Mouse (Mus musculus) testis, postnatal 14 days (tissue): Measurements from ENCODE around the gene Lypd3.

ENCODE experiments used
- DNase-seq: peaks from one replicate; pipeline ENCODE4 v3.0.0; 2021; ENCODE audit warnings: low spot score

Gene Lypd3

DNA sequence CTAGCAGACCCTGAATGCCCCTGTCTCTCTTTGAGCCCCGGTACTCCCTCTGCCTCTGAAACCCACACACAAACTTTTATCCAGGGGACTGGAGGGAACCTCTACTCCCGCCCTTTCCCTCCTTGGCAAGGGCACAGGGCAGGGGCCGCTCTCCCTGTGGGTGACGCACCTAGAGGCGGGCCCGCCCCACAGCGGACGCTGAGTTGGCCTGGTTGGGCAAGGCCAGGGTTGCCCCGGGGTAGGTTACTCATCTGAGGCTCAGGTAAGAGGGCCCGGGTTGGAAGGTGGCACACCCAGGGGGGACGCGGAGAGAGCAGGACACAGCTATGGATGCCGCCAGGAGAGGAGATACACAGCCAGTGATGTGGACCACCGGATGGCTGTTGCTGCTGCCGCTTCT lies at the start of gene Lypd3:
TSS of gene Lypd3 (plus strand) at position 287 of the 400 bp plus-strand sequence.
- DNase-seq = no peak

DNA sequence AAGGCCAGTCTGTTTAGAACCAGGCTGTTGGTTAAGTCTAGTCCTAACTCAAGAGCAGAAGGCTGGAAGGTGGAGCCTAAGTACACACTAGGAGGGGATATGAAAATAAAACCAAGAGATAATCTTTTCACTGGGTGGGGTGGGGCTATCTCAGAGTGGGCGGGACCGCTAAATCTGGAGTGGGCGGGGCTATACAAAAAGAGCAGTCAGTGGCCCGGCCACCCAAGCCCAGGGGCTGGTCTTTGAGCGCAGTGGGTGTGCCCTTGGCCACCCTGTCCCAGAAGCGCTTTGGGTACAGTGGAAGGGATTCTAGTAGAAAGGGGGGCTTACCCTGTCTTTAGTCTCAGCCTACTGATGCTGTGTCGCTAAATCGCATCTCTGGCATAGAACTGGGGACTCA lies 49.5 kb upstream of the Lypd3 start:
- no peak for DNase-seq

DNA sequence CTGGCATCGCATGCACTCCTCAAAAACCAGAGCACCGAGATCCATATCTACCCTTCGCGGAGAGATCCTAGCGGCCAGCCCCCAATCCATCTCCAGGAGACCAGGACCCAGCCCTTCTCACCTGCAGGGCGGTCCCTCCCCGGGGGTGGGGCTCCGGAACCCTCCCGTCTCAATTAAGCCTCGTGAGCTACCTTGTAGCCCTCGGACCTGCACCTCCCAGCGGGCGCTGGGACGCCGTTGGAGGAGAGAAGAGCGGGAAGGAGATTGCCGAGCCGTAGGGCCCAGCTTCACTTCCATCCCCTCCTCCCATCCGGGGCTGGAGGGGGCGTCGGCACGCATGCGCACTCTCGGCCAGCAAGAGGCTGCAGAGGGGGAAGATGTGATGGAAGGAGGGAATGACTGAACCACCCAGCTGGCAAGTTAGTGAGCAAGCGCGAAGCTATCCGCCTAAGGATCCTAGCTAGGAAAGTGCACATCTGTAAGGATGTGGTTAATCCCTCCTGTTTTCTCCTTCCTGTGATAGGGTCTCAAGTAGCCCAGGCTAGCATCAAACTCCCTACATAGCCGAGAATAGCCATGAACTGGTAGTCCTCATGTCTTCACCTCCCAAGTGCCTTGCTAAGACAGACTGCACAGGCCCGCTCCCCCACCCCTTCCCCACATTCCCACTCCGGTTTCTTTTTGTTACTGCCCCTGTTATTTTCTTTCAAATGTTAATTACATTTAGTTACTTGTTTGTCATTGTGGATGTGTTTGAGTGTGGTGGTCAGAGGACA lies 48.8 kb upstream of the Lypd3 start, which contains the start of the genes Ethe1 and Zfp575:
TSS of gene Ethe1 (plus strand) at position 214 of the 776 bp plus-strand sequence.
TSS of gene Zfp575 (minus strand) at position 312 of the 776 bp plus-strand sequence.
- peak; percentile 62 for DNase-seq

- DNase-seq = no peak
Observed at GRCm38 (mm10) chr7:24588336-24588735, 48.0 kb upstream of the Lypd3 start.

- DNase-seq = no peak
Observed at GRCm38 (mm10) chr7:24591735-24592134, 44.6 kb upstream of the Lypd3 start.

DNA sequence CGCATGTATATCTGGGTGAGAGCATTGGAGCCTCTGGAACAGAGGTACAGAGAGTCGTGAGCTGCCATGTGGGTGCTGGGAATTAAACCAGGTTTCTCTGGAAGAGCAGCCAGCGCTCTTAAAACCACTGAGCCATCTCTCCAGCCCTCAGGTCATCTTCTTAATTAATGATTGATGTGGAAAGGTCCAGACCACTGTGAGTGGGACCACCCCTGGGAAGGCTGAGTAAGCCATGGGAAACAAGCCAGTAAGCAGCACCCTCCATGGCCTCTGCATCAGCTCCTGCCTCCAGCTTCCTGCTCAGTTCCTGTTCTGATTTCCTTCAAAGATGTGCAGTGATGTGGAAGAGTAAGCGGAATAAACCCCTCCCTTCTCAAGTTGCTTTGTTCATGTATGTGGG lies 44.2 kb upstream of the Lypd3 start:
- no peak for DNase-seq

GRCm38 (mm10) chr7:24592781-24593180 lies 43.6 kb upstream of the Lypd3 start:
- no peak for DNase-seq

DNA sequence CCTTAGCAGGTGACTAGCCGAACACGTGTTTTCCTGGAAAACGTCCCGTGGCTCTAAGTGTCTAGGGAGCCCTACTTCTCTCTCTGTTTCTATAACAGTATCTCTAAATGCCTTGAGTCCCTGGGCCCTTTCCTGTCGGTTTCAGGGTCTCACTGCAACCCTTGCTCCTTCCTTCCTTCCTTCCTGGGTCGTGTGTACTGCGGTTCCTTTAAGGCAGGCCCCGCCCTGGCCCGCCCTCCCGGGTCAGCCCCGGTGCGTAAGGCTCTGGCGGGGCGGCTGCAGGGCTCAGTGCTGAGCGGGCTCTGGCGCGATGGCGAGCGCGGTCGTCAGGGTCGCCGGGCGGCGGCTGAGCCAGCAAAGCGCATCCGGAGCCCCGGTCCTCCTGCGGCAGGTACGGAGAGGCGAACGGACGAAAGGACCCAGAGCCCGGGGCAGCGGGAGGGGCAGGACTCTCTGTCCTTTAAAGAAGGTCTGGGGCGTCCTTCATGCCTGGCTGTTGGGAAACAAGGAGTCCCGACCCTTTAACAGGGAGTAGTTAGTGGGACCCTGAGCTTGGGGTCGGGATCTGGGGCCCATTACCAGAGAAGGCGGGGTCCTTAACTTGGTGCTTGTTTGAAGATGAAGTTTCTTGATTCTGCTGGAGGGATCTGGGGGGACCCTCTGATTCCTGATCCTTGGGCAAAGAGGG lies 42.6 kb upstream of the Lypd3 start:
- DNase-seq = no peak

DNA sequence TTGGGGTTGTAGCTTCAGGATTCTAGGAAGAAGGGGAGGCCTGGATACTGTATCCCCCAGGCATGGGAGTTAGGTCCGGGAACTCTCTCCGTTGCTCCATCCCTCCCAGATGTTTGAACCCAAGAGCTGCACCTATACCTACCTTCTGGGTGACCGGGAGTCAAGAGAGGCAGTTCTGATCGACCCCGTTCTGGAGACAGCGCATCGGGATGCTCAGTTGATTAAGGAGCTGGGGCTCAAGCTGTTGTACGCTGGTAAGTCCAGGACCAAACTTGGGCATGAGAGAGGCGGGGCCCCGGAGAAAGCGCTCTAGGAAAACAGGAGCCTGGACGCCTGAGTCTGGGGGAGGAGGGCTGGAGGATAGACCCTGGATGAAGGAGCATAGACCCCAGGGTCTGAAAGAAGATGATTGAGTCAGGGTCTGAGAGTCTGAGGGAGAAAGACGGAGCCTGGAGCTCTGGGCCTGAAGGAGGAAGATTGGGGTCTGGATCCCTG lies 42.0 kb upstream of the Lypd3 start:
- DNase-seq = no peak

GRCm38 (mm10) chr7:24595464-24595863 lies 40.9 kb upstream of the Lypd3 start:
- DNase-seq = no peak

DNA sequence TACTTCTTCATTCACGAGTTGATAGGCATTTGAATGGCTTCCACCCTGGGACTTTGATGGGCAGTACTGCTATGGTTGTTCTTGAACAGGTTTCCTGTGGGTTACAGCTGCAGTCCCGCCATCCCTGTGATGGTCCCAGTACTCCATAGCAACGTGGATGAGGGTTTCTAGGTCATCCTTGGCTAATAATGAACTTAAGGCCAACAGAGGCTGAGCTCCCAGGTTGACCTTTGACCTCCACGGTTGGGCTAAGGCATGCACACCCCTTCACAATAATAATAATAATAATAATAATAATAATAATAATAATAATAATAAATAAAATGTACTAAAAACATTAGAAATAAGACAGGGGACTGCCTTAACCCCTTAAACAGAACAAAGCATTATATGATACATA lies 38.2 kb upstream of the Lypd3 start:
- DNase-seq = no peak

- no peak for DNase-seq
Observed at GRCm38 (mm10) chr7:24599211-24600067, 36.9 kb upstream of the Lypd3 start.

- peak; percentile 90 for DNase-seq
Observed at GRCm38 (mm10) chr7:24600941-24601597, 35.3 kb upstream of the Lypd3 start.

DNA sequence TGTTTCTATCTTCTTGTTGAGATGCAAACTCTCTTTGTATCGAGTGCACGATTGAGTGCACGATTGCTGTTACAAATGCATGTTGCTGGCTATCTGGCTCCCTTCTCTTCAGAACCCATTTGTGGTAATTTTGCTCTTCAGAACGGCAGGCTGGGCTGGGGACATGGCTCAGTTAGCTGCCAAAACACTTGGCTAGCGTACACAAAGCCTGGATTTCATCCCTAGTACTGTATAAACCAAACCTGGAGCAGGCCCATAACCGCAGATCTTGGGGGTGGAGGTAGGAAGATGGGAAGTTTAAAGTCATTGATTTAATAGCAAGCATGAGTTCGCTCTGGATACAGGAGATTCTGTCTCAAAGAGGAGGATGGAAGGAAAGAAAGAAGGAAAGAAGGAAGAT lies 30.8 kb upstream of the Lypd3 start:
- DNase-seq = no peak

GRCm38 (mm10) chr7:24606046-24606445 lies 30.3 kb upstream of the Lypd3 start:
- DNase-seq = no peak

- peak; percentile 69 for DNase-seq
Observed at GRCm38 (mm10) chr7:24608017-24608416, 28.3 kb upstream of the Lypd3 start.

DNA sequence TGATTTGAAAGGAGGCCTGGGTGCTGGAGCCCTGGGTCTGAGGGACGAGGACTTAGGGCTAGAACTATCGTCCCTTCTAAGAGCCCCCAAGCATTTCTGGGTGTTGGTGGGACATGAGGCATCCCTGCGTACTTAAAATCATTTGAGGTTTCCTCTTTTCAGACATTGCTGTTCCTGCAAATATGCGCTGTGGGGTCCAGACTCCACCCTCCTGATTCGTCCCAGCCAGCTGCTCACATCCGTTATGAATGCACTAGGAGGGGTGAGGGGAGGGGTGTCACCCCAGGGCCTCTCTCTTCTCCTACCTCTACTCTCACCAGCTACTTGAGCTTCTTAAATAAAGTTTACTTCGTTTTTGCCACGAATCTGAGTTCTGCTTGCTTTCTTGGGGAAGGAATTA lies 27.8 kb upstream of the Lypd3 start:
- no peak for DNase-seq

- DNase-seq = no peak
Observed at GRCm38 (mm10) chr7:24610144-24610878, 26.0 kb upstream of the Lypd3 start, which contains the start of gene Phldb3. Phldb3 (plus strand) TSS chr7:24610763.

DNA sequence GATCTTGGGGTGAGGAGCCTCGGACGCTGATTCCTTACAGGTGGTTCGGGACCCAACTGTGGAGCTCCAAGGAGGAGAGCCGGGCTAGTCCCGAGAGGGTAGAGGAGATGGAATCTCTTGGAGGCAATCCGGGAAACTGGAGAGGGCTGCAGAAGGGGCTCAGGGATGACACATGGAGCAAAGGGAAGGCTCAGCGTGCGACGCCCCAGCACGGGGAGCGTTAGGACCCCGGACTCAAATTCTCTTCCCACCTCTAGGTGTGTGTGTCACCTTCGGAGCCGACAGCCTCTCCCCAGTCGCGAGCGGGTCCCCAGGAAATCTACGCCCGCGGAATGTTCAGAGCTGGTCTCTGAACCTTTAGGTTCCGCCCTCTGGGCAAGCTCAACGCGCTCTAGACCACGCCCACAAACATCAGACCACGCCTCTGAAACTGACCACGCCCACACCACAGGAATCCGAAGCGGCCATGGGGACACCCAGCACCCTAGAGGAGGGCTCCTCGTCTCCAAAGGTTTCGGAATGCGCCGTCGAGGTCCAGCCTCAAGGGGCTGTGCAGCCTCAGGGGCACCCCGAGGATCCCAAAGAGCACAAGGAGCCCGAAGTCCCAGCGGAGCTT lies 25.4 kb upstream of the Lypd3 start:
- peak; percentile 90 for DNase-seq

DNA sequence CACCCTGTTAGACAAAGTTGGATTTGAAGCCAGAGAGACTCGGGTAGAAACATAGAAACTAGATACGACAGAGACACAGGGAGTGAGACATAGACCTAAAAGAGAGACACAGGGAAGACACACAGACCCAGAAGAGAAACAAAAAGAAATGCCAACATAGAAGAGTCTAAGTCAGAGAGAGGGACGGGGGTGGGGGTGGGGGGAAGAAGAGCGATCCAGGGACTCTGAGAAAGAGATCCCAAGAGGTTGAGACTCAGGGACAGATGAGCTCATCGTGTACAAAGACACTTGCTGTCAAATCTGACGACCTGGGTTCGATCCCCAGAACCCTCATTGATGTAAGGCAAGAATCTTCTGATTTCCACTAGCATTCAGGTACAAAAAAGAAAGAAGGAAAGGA lies 24.6 kb upstream of the Lypd3 start:
- DNase-seq = no peak
